Mouse (Mus musculus): ENCODE results near the gene Zfp385c. TPM values are rescaled to one million over a fixed set of nuclear protein-coding genes. Genes with fewer than 3 reads are reported as not detected.
"Not testable (repeated sequence)": the region's sequence is repeated elsewhere in the genome, so short reads cannot be mapped to it uniquely, and the experiment has no call there.

Gene Zfp385c
- total and polyA plus RNA-seq, 3 experiments, result 0.11 TPM; not detected in 2

- no peak for DNase-seq (ENCODE audit: low spot score)
- no peak for ATAC-seq (ENCODE audit: extremely low read depth, insufficient number of reproducible peaks, low FRiP score, poor library complexity, severe bottlenecking)
- no peak for TF ChIP-seq GATA1 (IDR thresholded peaks at IDR 0.05; ENCODE audit: borderline replicate concordance, low read length)
- no peak for TF ChIP-seq CTCF (IDR thresholded peaks at IDR 0.05; ENCODE audit: low read depth, low read length)
- no peak for TF ChIP-seq TAL1 (conservative IDR thresholded peaks at IDR 0.05; ENCODE audit: low read depth, low read length)
- no peak for TF ChIP-seq GATA2 (IDR thresholded peaks at IDR 0.05; ENCODE audit: borderline replicate concordance, low read depth, low read length)
- no peak for TF ChIP-seq POLR2AphosphoS5 (IDR thresholded peaks at IDR 0.05; ENCODE audit: insufficient replicate concordance, low read depth, low read length)
- H3K27me3 ChIP-seq (ENCODE audit: insufficient read depth, low read length), result no peaks in the 10 kb centered on the region
- H3K36me3 ChIP-seq (replicated peaks), result peaks cover 100% of the 10 kb centered on the region
- H3K4me3 ChIP-seq (ENCODE audit: low read depth, low read length), result no peak overlapping the region
- H3K4me1 ChIP-seq (ENCODE audit: insufficient read depth, low read depth, low read length), result peaks cover 2% of the 10 kb centered on the region; the same call in 1 of the 2 replicates
- no peaks in the 10 kb centered on the region for H3K9me3 ChIP-seq (replicated peaks)
Observed at GRCm38 (mm10) chr11:100582836-100583235, 109.4 kb downstream of the Zfp385c start.

GRCm38 (mm10) chr11:100582413-100582812, 109.8 kb downstream of the Zfp385c start:
- not testable (repeated sequence) for ATAC-seq (ENCODE audit: extremely low read depth, insufficient number of reproducible peaks, low FRiP score, poor library complexity, severe bottlenecking)

DNA sequence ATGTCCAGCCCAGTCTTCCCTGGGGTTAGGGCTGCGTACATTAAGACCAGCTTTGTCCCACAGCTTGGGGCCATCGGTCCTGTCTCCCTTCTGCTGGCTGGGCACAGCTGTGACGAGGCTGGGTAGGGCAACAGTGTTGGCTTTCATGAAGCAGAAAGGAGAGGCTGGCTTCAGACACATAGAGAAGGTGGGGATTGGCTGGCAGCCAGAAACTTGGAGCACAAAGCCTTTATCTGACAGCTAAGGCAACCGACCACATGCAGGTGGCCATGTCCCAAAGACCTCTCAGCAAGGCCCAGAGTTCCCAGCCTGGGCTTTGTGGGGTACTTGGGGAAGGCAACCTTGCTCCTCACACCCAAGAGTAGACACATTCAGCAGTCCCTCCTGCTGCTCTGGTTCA, 110.5 kb downstream of the Zfp385c start:
- TF ChIP-seq GATA1 (IDR thresholded peaks at IDR 0.05; ENCODE audit: borderline replicate concordance, low read length) (no peak), POLR2AphosphoS5 (IDR thresholded peaks at IDR 0.05; ENCODE audit: insufficient replicate concordance, low read depth, low read length) (no peak), GATA2 (IDR thresholded peaks at IDR 0.05; ENCODE audit: borderline replicate concordance, low read depth, low read length) (no peak), CTCF (IDR thresholded peaks at IDR 0.05; ENCODE audit: low read depth, low read length) (no peak), TAL1 (conservative IDR thresholded peaks at IDR 0.05; ENCODE audit: low read depth, low read length) (no peak)
- no peaks in the 10 kb centered on the region for H3K27me3 ChIP-seq (ENCODE audit: insufficient read depth, low read length)
- H3K36me3 ChIP-seq (replicated peaks), result peaks cover 100% of the 10 kb centered on the region
- DNase-seq (ENCODE audit: low spot score) (peak; percentile 42), ATAC-seq (ENCODE audit: extremely low read depth, insufficient number of reproducible peaks, low FRiP score, poor library complexity, severe bottlenecking) (no peak)
- H3K9me3 ChIP-seq (replicated peaks), result no peaks in the 10 kb centered on the region
- peaks cover 2% of the 10 kb centered on the region; the same call in 1 of the 2 replicates for H3K4me1 ChIP-seq (ENCODE audit: insufficient read depth, low read depth, low read length)
- no peak overlapping the region for H3K4me3 ChIP-seq (ENCODE audit: low read depth, low read length)

More at GRCm38 (mm10) chr11:100582413-100582812, 109.8 kb downstream of the Zfp385c start:
- not testable (repeated sequence) for H3K4me3 ChIP-seq (ENCODE audit: low read depth, low read length); H3K4me1 ChIP-seq (ENCODE audit: insufficient read depth, low read depth, low read length); H3K27me3 ChIP-seq (ENCODE audit: insufficient read depth, low read length); H3K9me3 ChIP-seq (replicated peaks); DNase-seq (ENCODE audit: low spot score)
- peaks cover 100% of the 10 kb centered on the region for H3K36me3 ChIP-seq (replicated peaks)

GRCm38 (mm10) chr11:100580275-100580674, 112.0 kb downstream of the Zfp385c start:
- DNase-seq (ENCODE audit: low spot score) (no peak), ATAC-seq (ENCODE audit: extremely low read depth, insufficient number of reproducible peaks, low FRiP score, poor library complexity, severe bottlenecking) (no peak)
- H3K36me3 ChIP-seq (replicated peaks), result peaks cover 96% of the 10 kb centered on the region
- TF ChIP-seq CTCF (IDR thresholded peaks at IDR 0.05; ENCODE audit: low read depth, low read length) (no peak), POLR2AphosphoS5 (IDR thresholded peaks at IDR 0.05; ENCODE audit: insufficient replicate concordance, low read depth, low read length) (no peak), TAL1 (conservative IDR thresholded peaks at IDR 0.05; ENCODE audit: low read depth, low read length) (no peak), GATA1 (IDR thresholded peaks at IDR 0.05; ENCODE audit: borderline replicate concordance, low read length) (no peak), GATA2 (IDR thresholded peaks at IDR 0.05; ENCODE audit: borderline replicate concordance, low read depth, low read length) (no peak)
- H3K4me1 ChIP-seq (ENCODE audit: insufficient read depth, low read depth, low read length), result peaks cover 8% of the 10 kb centered on the region
- no peaks in the 10 kb centered on the region for H3K27me3 ChIP-seq (ENCODE audit: insufficient read depth, low read length)
- no peaks in the 10 kb centered on the region for H3K9me3 ChIP-seq (replicated peaks)
- H3K4me3 ChIP-seq (ENCODE audit: low read depth, low read length), result no peak overlapping the region

GRCm38 (mm10) chr11:100579116-100579799, 113.0 kb downstream of the Zfp385c start:
- Histone ChIP-seq H3K4me1 (ENCODE audit: insufficient read depth, low read depth, low read length) (peaks cover 18% of the 10 kb centered on the region), H3K36me3 (replicated peaks) (peaks cover 86% of the 10 kb centered on the region), H3K27me3 (ENCODE audit: insufficient read depth, low read length) (no peaks in the 10 kb centered on the region), H3K4me3 (ENCODE audit: low read depth, low read length) (no peak overlapping the region), H3K9me3 (replicated peaks) (no peaks in the 10 kb centered on the region)
- no peak for TF ChIP-seq GATA2 (IDR thresholded peaks at IDR 0.05; ENCODE audit: borderline replicate concordance, low read depth, low read length)
- no peak for TF ChIP-seq TAL1 (conservative IDR thresholded peaks at IDR 0.05; ENCODE audit: low read depth, low read length)
- TF ChIP-seq CTCF (IDR thresholded peaks at IDR 0.05; ENCODE audit: low read depth, low read length), result no peak
- TF ChIP-seq POLR2AphosphoS5 (IDR thresholded peaks at IDR 0.05; ENCODE audit: insufficient replicate concordance, low read depth, low read length), result no peak
- no peak for TF ChIP-seq GATA1 (IDR thresholded peaks at IDR 0.05; ENCODE audit: borderline replicate concordance, low read length)
- ATAC-seq (ENCODE audit: extremely low read depth, insufficient number of reproducible peaks, low FRiP score, poor library complexity, severe bottlenecking) (no peak), DNase-seq (ENCODE audit: low spot score) (no peak)

DNA sequence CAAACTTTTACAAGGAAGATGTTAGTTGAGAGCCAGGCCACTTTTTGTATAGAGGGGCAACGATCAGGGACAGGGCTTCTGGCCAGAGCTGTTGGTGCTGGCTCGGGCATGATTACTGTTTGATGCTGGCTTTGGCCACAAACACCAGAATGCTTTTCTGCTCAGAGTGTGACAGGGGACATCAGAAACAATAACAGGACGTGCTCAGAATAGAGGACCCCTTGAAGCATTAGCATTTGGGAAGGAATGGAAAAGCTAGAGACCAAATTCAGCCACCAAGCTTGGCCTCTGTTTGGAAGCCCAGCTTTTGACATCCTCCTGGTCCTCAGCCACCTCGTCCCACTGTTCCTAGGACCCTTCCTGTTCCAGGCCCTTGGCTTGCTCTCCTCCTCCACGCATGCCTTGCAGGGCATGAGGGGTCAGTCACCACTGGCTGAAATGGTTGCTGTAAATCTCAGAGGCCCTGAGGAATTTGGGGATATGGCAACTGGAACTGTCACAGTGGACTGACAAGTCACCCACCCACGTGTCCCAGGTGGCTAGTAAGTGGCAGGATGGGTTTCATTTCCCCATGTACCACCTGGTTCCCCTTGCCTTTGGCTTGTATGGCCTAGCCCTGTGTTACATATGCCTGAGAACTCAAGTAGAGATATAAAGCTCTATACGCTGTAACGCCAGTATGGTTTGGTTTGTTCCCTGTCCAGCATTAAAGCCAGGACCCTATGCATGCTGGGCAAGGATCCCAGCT, 114.2 kb downstream of the Zfp385c start:
- H3K36me3 ChIP-seq (replicated peaks), result peaks cover 74% of the 10 kb centered on the region
- no peak for ATAC-seq (ENCODE audit: extremely low read depth, insufficient number of reproducible peaks, low FRiP score, poor library complexity, severe bottlenecking)

More for the DNA sequence above, 114.2 kb downstream of the Zfp385c start:
- Histone ChIP-seq H3K9me3 (replicated peaks) (no peaks in the 10 kb centered on the region), H3K27me3 (ENCODE audit: insufficient read depth, low read length) (no peaks in the 10 kb centered on the region), H3K4me1 (ENCODE audit: insufficient read depth, low read depth, low read length) (peaks cover 20% of the 10 kb centered on the region), H3K4me3 (ENCODE audit: low read depth, low read length) (no peak overlapping the region)
- DNase-seq (ENCODE audit: low spot score), result no peak
- TF ChIP-seq GATA2 (IDR thresholded peaks at IDR 0.05; ENCODE audit: borderline replicate concordance, low read depth, low read length), result no peak
- no peak for TF ChIP-seq CTCF (IDR thresholded peaks at IDR 0.05; ENCODE audit: low read depth, low read length)

Other genes starting within 250 kb of the Zfp385c start
- gene Klhl11, start 219.7 kb downstream of the Zfp385c start, total RNA-seq (2014; fragmentation: Nextera tagmentation), result 22.4 and 28.3 TPM in 2 replicates
- 23.4 and 27.5 TPM in 2 replicates for gene Klhl11, start 219.7 kb downstream of the Zfp385c start, total RNA-seq (2017)
- 2.9 and 3.4 TPM in 2 replicates for gene Klhl11, start 219.7 kb downstream of the Zfp385c start, polyA plus RNA-seq (2012)
- gene Acly, start 164.5 kb downstream of the Zfp385c start, total RNA-seq (2014; fragmentation: Nextera tagmentation), result 134 and 139 TPM in 2 replicates
- gene Acly, start 164.5 kb downstream of the Zfp385c start, total RNA-seq (2017), result 205 and 206 TPM in 2 replicates
- 36.3 and 86.9 TPM in 2 replicates for gene Acly, start 164.5 kb downstream of the Zfp385c start, polyA plus RNA-seq (2012)
- 0.49 TPM in 1 of 2 replicates, not detected in the other for gene Ttc25, start 146.8 kb downstream of the Zfp385c start, total RNA-seq (2014; fragmentation: Nextera tagmentation)
- 0.17 and 0.60 TPM in 2 replicates for gene Ttc25, start 146.8 kb downstream of the Zfp385c start, total RNA-seq (2017)
- 0.09 and 0.21 TPM in 2 replicates for gene Ttc25, start 146.8 kb downstream of the Zfp385c start, polyA plus RNA-seq (2012)
- gene Cnp, start 117.6 kb downstream of the Zfp385c start, total RNA-seq (2014; fragmentation: Nextera tagmentation), result 1.1 and 2.7 TPM in 2 replicates
- gene Cnp, start 117.6 kb downstream of the Zfp385c start, total RNA-seq (2017), result 4.8 and 5.9 TPM in 2 replicates
- 5.1 and 5.9 TPM in 2 replicates for gene Cnp, start 117.6 kb downstream of the Zfp385c start, polyA plus RNA-seq (2012)
- gene Nkiras2, start 73.2 kb downstream of the Zfp385c start, total RNA-seq (2014; fragmentation: Nextera tagmentation), result 47.6 and 54.9 TPM in 2 replicates
- gene Nkiras2, start 73.2 kb downstream of the Zfp385c start, total RNA-seq (2017), result 18.4 and 22.7 TPM in 2 replicates
- gene Nkiras2, start 73.2 kb downstream of the Zfp385c start, polyA plus RNA-seq (2012), result 36.1 and 40.4 TPM in 2 replicates
- 234 and 254 TPM in 2 replicates for gene Dnajc7, start 72.3 kb downstream of the Zfp385c start, total RNA-seq (2014; fragmentation: Nextera tagmentation)
- gene Dnajc7, start 72.3 kb downstream of the Zfp385c start, total RNA-seq (2017), result 142 and 151 TPM in 2 replicates
- 98.8 and 140 TPM in 2 replicates for gene Dnajc7, start 72.3 kb downstream of the Zfp385c start, polyA plus RNA-seq (2012)
- 1.4 and 2.0 TPM in 2 replicates for gene Dhx58, start 11.8 kb upstream of the Zfp385c start, total RNA-seq (2014; fragmentation: Nextera tagmentation)
- gene Dhx58, start 11.8 kb upstream of the Zfp385c start, total RNA-seq (2017), result 4.2 and 4.7 TPM in 2 replicates
- gene Dhx58, start 11.8 kb upstream of the Zfp385c start, polyA plus RNA-seq (2012), result 2.6 TPM in 2 replicates
- 46.8 and 47.0 TPM in 2 replicates for gene Kat2a, start 20.0 kb upstream of the Zfp385c start, total RNA-seq (2014; fragmentation: Nextera tagmentation)
- 17.9 and 18.8 TPM in 2 replicates for gene Kat2a, start 20.0 kb upstream of the Zfp385c start, total RNA-seq (2017)
- gene Kat2a, start 20.0 kb upstream of the Zfp385c start, polyA plus RNA-seq (2012), result 93.4 and 94.2 TPM in 2 replicates
- gene Hspb9, start 21.4 kb upstream of the Zfp385c start, total RNA-seq (2014; fragmentation: Nextera tagmentation), result 2.4 TPM in 1 of 2 replicates, not detected in the other
- 0.22 and 0.35 TPM in 2 replicates for gene Hspb9, start 21.4 kb upstream of the Zfp385c start, total RNA-seq (2017)
- 0.55 and 0.61 TPM in 2 replicates for gene Hspb9, start 21.4 kb upstream of the Zfp385c start, polyA plus RNA-seq (2012)
- 181 and 202 TPM in 2 replicates for gene Rab5c, start 45.8 kb upstream of the Zfp385c start, total RNA-seq (2014; fragmentation: Nextera tagmentation)
- 153 and 173 TPM in 2 replicates for gene Rab5c, start 45.8 kb upstream of the Zfp385c start, total RNA-seq (2017)
- gene Rab5c, start 45.8 kb upstream of the Zfp385c start, polyA plus RNA-seq (2012), result 362 and 429 TPM in 2 replicates
- gene Kcnh4, start 67.5 kb upstream of the Zfp385c start, total RNA-seq (2014; fragmentation: Nextera tagmentation), result not detected in 2 replicates
- not detected in 2 replicates for gene Kcnh4, start 67.5 kb upstream of the Zfp385c start, total RNA-seq (2017)
- gene Kcnh4, start 67.5 kb upstream of the Zfp385c start, polyA plus RNA-seq (2012), result not detected in 2 replicates
- gene Hcrt, start 70.5 kb upstream of the Zfp385c start, total RNA-seq (2014; fragmentation: Nextera tagmentation), result not detected in 2 replicates
- not detected in 2 replicates for gene Hcrt, start 70.5 kb upstream of the Zfp385c start, total RNA-seq (2017)
- not detected in 2 replicates for gene Hcrt, start 70.5 kb upstream of the Zfp385c start, polyA plus RNA-seq (2012)
- 6.0 and 6.3 TPM in 2 replicates for gene Ghdc, start 78.5 kb upstream of the Zfp385c start, total RNA-seq (2014; fragmentation: Nextera tagmentation)
- gene Ghdc, start 78.5 kb upstream of the Zfp385c start, total RNA-seq (2017), result 3.6 and 4.4 TPM in 2 replicates
- gene Ghdc, start 78.5 kb upstream of the Zfp385c start, polyA plus RNA-seq (2012), result 3.8 and 3.9 TPM in 2 replicates
- 91.4 and 93.0 TPM in 2 replicates for gene Stat5b, start 158.3 kb upstream of the Zfp385c start, total RNA-seq (2014; fragmentation: Nextera tagmentation)
- 52.2 and 55.9 TPM in 2 replicates for gene Stat5b, start 158.3 kb upstream of the Zfp385c start, total RNA-seq (2017)
- gene Stat5b, start 158.3 kb upstream of the Zfp385c start, polyA plus RNA-seq (2012), result 65.8 and 73.5 TPM in 2 replicates
- 161 and 162 TPM in 2 replicates for gene Stat5a, start 166.9 kb upstream of the Zfp385c start, total RNA-seq (2014; fragmentation: Nextera tagmentation)
- gene Stat5a, start 166.9 kb upstream of the Zfp385c start, total RNA-seq (2017), result 106 and 112 TPM in 2 replicates
- 157 and 161 TPM in 2 replicates for gene Stat5a, start 166.9 kb upstream of the Zfp385c start, polyA plus RNA-seq (2012)
- 81.1 and 87.5 TPM in 2 replicates for gene Stat3, start 247.1 kb upstream of the Zfp385c start, total RNA-seq (2014; fragmentation: Nextera tagmentation)
- 69.3 and 70.3 TPM in 2 replicates for gene Stat3, start 247.1 kb upstream of the Zfp385c start, total RNA-seq (2017)
- gene Stat3, start 247.1 kb upstream of the Zfp385c start, polyA plus RNA-seq (2012), result 42.1 and 63.5 TPM in 2 replicates

Measured in G1E (cell line).